9 mouse cellular contexts compared by ENCODE assay signal in genomic region chr11:33958713-33959112, GRCm38 (mm10). TPM values are rescaled to one million over a fixed set of nuclear protein-coding genes. Genes with fewer than 3 reads are reported as not detected.
DNase-seq lines count a peak whose midpoint lies in the region; ATAC-seq and TF ChIP-seq lines count a peak whose summit lies in the region.
"Had no signal": no experiment of that assay in that cellular context is flagged by ENCODE, and none has a peak within 500 bp of the region (broad histone marks: within the 10 kb centered on the region; RNA-seq: fewer than 3 reads in every experiment).

No protein-coding gene starts in this region.

- H3K36me3 ChIP-seq in kidney, embryonic 15.5 days: no peaks in the 10 kb centered on the region
- H3K36me3 ChIP-seq in limb, embryonic 11.5 days (ENCODE audit: control insufficient read depth, insufficient read depth, low read length): no peaks in the 10 kb centered on the region
- H3K36me3 ChIP-seq: embryonic facial prominence, embryonic 15.5 days; midbrain, embryonic 12.5 days had no signal

- no peaks in the 10 kb centered on the region for H3K9me3 ChIP-seq in kidney, embryonic 15.5 days (replicated peaks)
- no peaks in the 10 kb centered on the region for H3K9me3 ChIP-seq in limb, embryonic 11.5 days (ENCODE audit: control insufficient read depth, low read length)
- H3K9me3 ChIP-seq: embryonic facial prominence, embryonic 15.5 days; midbrain, embryonic 12.5 days had no signal

- peak; percentile 38 for DNase-seq in kidney, adult 18-20 months
- peak; percentile 32 for DNase-seq in urinary bladder, postnatal 14 days (ENCODE audit: low spot score)
- no peak for DNase-seq in urinary bladder, postnatal 10 days (ENCODE audit: low spot score)
- peak; percentile 22 for DNase-seq in brain, embryonic 14.5 days (ENCODE audit: low read depth)
- DNase-seq in limb, embryonic 11.5 days (ENCODE audit: low spot score): peak; percentile 59

- TF ChIP-seq POLR2A in brain, embryonic 14.5 days (IDR thresholded peaks at IDR 0.05; ENCODE audit: borderline replicate concordance, extremely low read depth, insufficient read depth, insufficient read length, poor library complexity, severe bottlenecking): no peak

- H3K27ac ChIP-seq in kidney, embryonic 15.5 days: no peak overlapping the region
- H3K27ac ChIP-seq in limb, embryonic 11.5 days (replicated peaks; ENCODE audit: low read depth, low read length): no peak overlapping the region
- H3K27ac ChIP-seq: embryonic facial prominence, embryonic 15.5 days; midbrain, embryonic 12.5 days had no signal

- H3K4me3 ChIP-seq in kidney, embryonic 15.5 days (replicated peaks): no peak overlapping the region
- H3K4me3 ChIP-seq in limb, embryonic 11.5 days (ENCODE audit: low read depth, low read length): no peak overlapping the region
- H3K4me3 ChIP-seq: embryonic facial prominence, embryonic 15.5 days; midbrain, embryonic 12.5 days had no signal

- ATAC-seq in kidney, embryonic 15.5 days (replicated peaks; ENCODE audit: low FRiP score): no peak
- ATAC-seq in limb, embryonic 11.5 days (ENCODE audit: insufficient number of reproducible peaks, low FRiP score, low TSS enrichment, low read depth): no peak
- no peak for ATAC-seq in erythroblast, adult 5-6 weeks (replicated peaks; ENCODE audit: low FRiP score, poor library complexity, severe bottlenecking)

- H3K4me1 ChIP-seq in kidney, embryonic 15.5 days: peaks cover 7% of the 10 kb centered on the region; the same call in 1 of the 2 replicates
- H3K4me1 ChIP-seq in limb, embryonic 11.5 days (ENCODE audit: control insufficient read depth, insufficient read depth, low read length): peaks cover 8% of the 10 kb centered on the region
- H3K4me1 ChIP-seq: embryonic facial prominence, embryonic 15.5 days had no signal

- H3K27me3 ChIP-seq in kidney, embryonic 15.5 days: no peaks in the 10 kb centered on the region
- H3K27me3 ChIP-seq in limb, embryonic 11.5 days (ENCODE audit: control insufficient read depth, insufficient read depth, low read length): no peaks in the 10 kb centered on the region
- H3K27me3 ChIP-seq: embryonic facial prominence, embryonic 15.5 days; midbrain, embryonic 12.5 days had no signal

- no peak overlapping the region for H3K9ac ChIP-seq in kidney, embryonic 15.5 days
- no peak overlapping the region for H3K9ac ChIP-seq in limb, embryonic 11.5 days (ENCODE audit: low read length)
- H3K9ac ChIP-seq: embryonic facial prominence, embryonic 15.5 days; midbrain, embryonic 12.5 days had no signal

- TF ChIP-seq CTCF in brain, embryonic 14.5 days (IDR thresholded peaks at IDR 0.05; ENCODE audit: borderline replicate concordance, extremely low read depth, insufficient read depth, insufficient read length): peak; percentile 28; the same call in 1 of the 2 replicates

- H3K4me2 ChIP-seq in kidney, embryonic 15.5 days: no peak overlapping the region
- H3K4me2 ChIP-seq in limb, embryonic 11.5 days (ENCODE audit: low read depth, severe bottlenecking): no peak overlapping the region
- H3K4me2 ChIP-seq: embryonic facial prominence, embryonic 15.5 days; midbrain, embryonic 12.5 days had no signal

- 85% methylated on average over 8 of the region's 8 CpGs for WGBS in kidney, embryonic 15.5 days
- WGBS in limb, embryonic 11.5 days: 83% methylated on average over 8 of the region's 8 CpGs

RNA-seq across cellular contexts. Expression of gene Kcnmb1, which starts 4.1 kb away (rescaled TPM):
- polyA plus RNA-seq in kidney, embryonic 15.5 days (2015; fragmentation: Nextera tagmentation; extraction: Ambion mirVana): 0.42 and 0.71 TPM in 2 replicates
- 0.09 and 0.23 TPM in 2 replicates for polyA plus RNA-seq in brain, embryonic 14.5 days (2012; rRNA removed)
- 0.16 and 0.17 TPM in 2 replicates for polyA plus RNA-seq in limb, embryonic 11.5 days (2014; fragmentation: Nextera tagmentation; extraction: Ambion mirVana)
- not detected in 2 replicates for total RNA-seq in erythroblast, adult 5-6 weeks (2015; ENCODE audit: low replicate concordance)
- not detected in 2 replicates for total RNA-seq in erythroblast, adult 5-6 weeks (2017; ENCODE audit: low replicate concordance)

RNA-seq across cellular contexts. Expression of gene Kcnip1, which starts 34.2 kb away (rescaled TPM):
- 1.4 and 1.5 TPM in 2 replicates for polyA plus RNA-seq in kidney, embryonic 15.5 days (2015; fragmentation: Nextera tagmentation; extraction: Ambion mirVana)
- 39.8 and 56.6 TPM in 2 replicates for polyA plus RNA-seq in brain, embryonic 14.5 days (2012; rRNA removed)
- 0.35 and 0.80 TPM in 2 replicates for polyA plus RNA-seq in limb, embryonic 11.5 days (2014; fragmentation: Nextera tagmentation; extraction: Ambion mirVana)
- total RNA-seq in erythroblast, adult 5-6 weeks (2015; ENCODE audit: low replicate concordance): not detected in 2 replicates
- not detected in 2 replicates for total RNA-seq in erythroblast, adult 5-6 weeks (2017; ENCODE audit: low replicate concordance)

Comparison
In these comparisons a context has a peak if more than half of its experiments do, and no peak if none do; other contexts are left out.
1. RNA of gene Kcnip1, which starts 34.2 kb away (polyA plus RNA-seq): 39.8 to 56.6 TPM in brain, embryonic 14.5 days; 1.4 to 1.5 TPM in kidney, embryonic 15.5 days and 0.35 to 0.80 TPM in limb, embryonic 11.5 days; every median in the first group is over 10 times any median in the second.